Mouse (Mus musculus) left cerebral cortex, adult 2 months (tissue): Measurements from ENCODE around the gene Cd200r1. TPM values are rescaled to one million over a fixed set of nuclear protein-coding genes. Genes with fewer than 3 reads are reported as not detected.

Experiments
- DNase-seq, 2 experiments: peaks; one replicate each; pipeline ENCODE4 v3.0.0; 2021 to 2022; ENCODE audit warnings: low spot score in 2 of 2, mixed read lengths in 1 of 2; ENCODE audit errors: extremely low spot score in 1 of 2
- H3K27ac ChIP-seq: fragments of 200-600 bp; 2 replicates; pipeline ENCODE4 v1.8.1; 2022
- H3K4me3 ChIP-seq: fragments of 200-600 bp; 2 replicates; pipeline ENCODE4 v1.8.1; 2022
- CTCF ChIP-seq: fragments of 200-600 bp; IDR thresholded peaks from 2 replicates; pipeline ENCODE4 v1.8.1; 2022; ENCODE audit warnings: antibody characterized with exemption, mild to moderate bottlenecking, moderate library complexity
- intact Hi-C: fragments of 180-260 bp; cut with DNase I; formaldehyde crosslinking; loops from one replicate; pipeline ENCODE4 v1.15.1; 2025
- total RNA-seq, 2 experiments: library from RNA; stranded (reverse); gene quantifications; 2 replicates each; pipeline ENCODE4 v1.2.3; 2021

Cd200r1 gene
- total RNA-seq, 2 experiments from 2014 or later = 1.0 to 1.1 TPM

DNA sequence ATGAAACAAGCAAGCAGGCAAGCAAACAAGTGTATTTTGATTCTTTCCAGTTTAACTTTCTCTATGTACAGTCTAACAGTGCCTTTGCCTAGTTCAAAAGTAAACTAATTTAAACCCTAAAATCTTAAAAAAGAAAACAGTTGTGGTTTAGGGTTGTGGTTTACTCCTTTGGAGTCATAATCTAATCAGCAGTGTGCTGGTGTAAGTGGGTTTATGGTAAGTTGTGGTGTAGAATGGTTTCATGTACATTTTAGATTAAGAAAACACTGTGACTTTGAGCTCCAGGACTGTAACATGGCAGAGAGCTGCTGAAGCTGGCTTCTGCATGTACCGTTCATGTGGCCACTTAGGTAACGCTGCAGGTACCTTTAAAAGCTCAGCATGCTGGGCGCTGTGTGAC is 38.0 kb upstream of the Cd200r1 start:
- intact Hi-C loops = no loop called here
- no peak overlapping the region for H3K27ac ChIP-seq
- TF ChIP-seq CTCF = no peak
- DNase-seq = no peak
- H3K4me3 ChIP-seq = no peak overlapping the region

DNA sequence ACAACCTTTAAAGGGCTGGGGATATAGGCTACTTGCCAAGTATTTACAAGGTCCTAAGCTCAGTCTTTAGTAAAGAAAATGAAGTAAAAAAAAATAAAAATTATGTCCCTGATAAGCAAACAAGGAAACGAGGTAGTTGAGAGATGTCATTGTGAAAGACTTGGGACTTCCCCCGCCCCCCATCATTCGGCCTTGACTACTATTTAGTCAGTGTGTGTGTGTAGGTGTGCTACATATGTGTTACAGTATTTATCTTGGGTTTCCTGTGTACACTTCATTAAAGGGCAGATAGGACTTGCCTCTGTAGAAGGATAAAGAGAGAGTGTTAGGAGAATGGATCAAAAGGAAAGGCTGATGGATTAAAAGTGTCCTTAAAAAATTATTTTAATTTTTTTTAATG is 31.5 kb upstream of the Cd200r1 start:
- no peak overlapping the region for H3K27ac ChIP-seq
- intact Hi-C loops = no loop called here

GRCm38 (mm10) chr16:44735676-44736075 is 29.9 kb upstream of the Cd200r1 start:
- TF ChIP-seq CTCF = no peak
- Histone ChIP-seq H3K27ac (no peak overlapping the region), H3K4me3 (no peak overlapping the region)
- intact Hi-C loops = no loop called here
- no peak for DNase-seq

More for the DNA sequence above, 31.5 kb upstream of the Cd200r1 start:
- TF ChIP-seq CTCF = no peak
- no peak for DNase-seq
- H3K4me3 ChIP-seq = no peak overlapping the region

- H3K4me3 ChIP-seq = no peak overlapping the region
- no peak for TF ChIP-seq CTCF
- intact Hi-C loops = no loop called here
- DNase-seq = no peak
- H3K27ac ChIP-seq = no peak overlapping the region
Observed at GRCm38 (mm10) chr16:44736118-44736517, 29.4 kb upstream of the Cd200r1 start.

DNA sequence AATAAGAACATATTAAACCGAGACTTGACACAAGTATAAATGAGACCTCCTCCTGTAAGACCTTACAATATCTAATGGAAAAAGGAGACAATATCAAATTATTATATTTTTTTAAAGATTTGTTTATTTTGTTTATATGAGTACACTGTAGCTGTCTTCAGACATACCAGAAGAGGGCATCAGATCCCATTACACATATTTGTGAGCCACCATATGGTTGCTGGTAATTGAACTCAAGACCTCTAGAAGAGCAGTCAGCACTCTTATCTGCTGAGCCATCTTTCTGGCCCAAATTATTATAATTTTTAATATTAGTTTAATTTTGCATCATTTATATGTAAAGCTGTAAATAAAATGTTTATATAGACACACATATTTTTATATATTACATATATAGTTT is 22.8 kb upstream of the Cd200r1 start:
- Histone ChIP-seq H3K27ac (no peak overlapping the region), H3K4me3 (no peak overlapping the region)
- no peak for DNase-seq
- intact Hi-C loops = loop anchor here (1.0 kb wide), 1 partner anchor 348 kb away; no protein-coding TSS in a partner anchor
- peak; percentile 40 for TF ChIP-seq CTCF

DNA sequence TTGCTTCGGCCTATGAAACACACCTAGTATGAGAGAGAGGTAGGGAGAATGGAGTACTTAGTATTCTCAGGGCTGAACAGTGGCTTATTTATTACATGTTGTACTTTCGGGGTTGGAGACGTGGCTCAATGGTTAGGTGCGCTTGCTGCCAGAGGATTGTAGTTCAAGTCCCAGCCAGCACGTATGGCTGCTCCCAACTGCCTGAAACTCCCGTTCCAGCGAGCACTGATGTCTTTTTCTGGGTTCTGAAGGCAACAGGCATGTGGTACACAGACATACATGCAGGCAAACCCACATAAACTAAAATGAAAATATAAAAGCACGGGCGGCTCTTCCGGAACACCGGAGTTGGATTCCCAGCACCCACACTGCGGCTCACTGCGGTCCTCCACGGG is 20.1 kb upstream of the Cd200r1 start:
- Histone ChIP-seq H3K27ac (peak overlapping the region; percentile 99), H3K4me3 (peak overlapping the region; percentile 81)
- intact Hi-C loops = no loop called here
- TF ChIP-seq CTCF = no peak
- DNase-seq = peak in 1 of 2 experiments; percentile 23

GRCm38 (mm10) chr16:44745866-44746562 is 19.5 kb upstream of the Cd200r1 start, which contains the start of gene Gtpbp8:
Gtpbp8 (minus strand) TSS chr16:44746363.
- TF ChIP-seq CTCF = no peak
- peak; percentile 85 to 88 for DNase-seq
- Histone ChIP-seq H3K27ac (peak within 1 kb of the TSS; percentile 99), H3K4me3 (peak within 1 kb of the TSS; percentile 81)
- intact Hi-C loops = loop anchor here (1.0 kb wide), 1 partner anchor 22 kb away; the partner anchor contains the start of gene Nepro

DNA sequence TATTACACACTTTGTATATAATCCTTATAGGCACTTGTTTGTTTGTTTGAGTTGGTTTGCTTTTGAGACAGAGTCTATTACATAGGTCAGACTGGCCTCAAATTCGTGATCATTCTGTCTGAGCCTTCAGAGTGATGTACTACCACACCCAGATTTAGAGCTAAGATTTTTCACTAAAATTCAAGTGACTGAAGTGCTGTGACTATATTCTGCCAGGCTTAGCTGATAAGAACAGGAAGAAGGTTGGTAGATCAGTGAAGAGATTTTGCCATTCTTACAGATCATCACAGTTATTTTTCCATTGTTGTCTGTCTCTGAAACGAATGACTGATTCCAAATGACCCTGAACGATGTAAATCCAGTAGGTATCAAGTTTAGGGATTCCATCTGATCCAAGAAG is 17.5 kb upstream of the Cd200r1 start:
- no peak overlapping the region for H3K27ac ChIP-seq
- TF ChIP-seq CTCF = no peak
- intact Hi-C loops = no loop called here
- DNase-seq = no peak
- no peak overlapping the region for H3K4me3 ChIP-seq

DNA sequence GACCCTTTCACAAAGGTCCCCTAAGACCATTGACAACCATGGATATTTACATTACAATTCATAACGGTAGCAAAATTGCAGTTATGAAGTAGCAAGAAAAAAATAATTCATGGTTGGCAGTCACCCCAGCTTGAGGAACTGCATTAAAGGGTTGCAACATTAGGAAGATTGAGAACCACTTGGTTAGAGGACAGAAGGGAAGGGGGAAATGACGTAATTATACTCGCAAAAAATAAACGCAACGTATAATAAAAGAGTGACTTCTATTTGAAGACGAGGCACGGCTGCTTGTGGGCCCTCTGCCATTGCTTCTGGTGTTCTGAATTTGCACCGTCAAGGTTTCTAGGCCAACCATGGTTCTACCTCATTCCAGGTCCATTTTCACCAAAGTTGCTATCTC is 7.8 kb upstream of the Cd200r1 start:
- TF ChIP-seq CTCF = no peak
- intact Hi-C loops = no loop called here
- H3K27ac ChIP-seq = no peak overlapping the region
- H3K4me3 ChIP-seq = no peak overlapping the region
- no peak for DNase-seq

DNA sequence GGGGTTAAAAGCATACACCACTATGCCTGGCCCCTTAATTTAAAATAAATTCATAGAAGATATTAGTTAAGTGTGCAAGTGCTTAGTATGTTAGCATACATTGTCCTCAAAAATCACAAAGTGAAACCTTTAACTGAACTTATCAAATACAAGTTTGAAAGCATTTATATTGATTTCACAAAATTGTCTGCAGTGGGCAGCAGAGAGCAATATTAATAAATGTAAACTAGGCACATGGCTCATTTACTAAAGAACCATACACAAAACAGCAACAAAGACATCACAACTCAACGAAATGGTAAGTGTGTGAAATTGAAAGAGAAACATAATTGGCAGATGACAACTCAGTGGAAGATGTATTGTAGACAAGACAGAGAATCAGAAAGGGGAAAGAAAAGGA is 3.7 kb upstream of the Cd200r1 start:
- no peak overlapping the region for H3K4me3 ChIP-seq
- no peak for DNase-seq
- H3K27ac ChIP-seq = no peak overlapping the region
- peak; percentile 25 for TF ChIP-seq CTCF
- intact Hi-C loops = loop anchor here (2.0 to 10.0 kb wide), 2 partner anchors 37 to 363 kb away; partner anchors contain the start of gene Nepro

- TF ChIP-seq CTCF = no peak
- intact Hi-C loops = loop anchor here (2.0 to 10.0 kb wide), 3 partner anchors 256 to 358 kb away; partner anchors contain the start of gene Ccdc80
- H3K4me3 ChIP-seq = peak overlapping the region; percentile 4
- no peak for DNase-seq
- peak overlapping the region; percentile 47 for H3K27ac ChIP-seq
Observed at GRCm38 (mm10) chr16:44766320-44766892, 870 bp downstream of the Cd200r1 start.

- Histone ChIP-seq H3K4me3 (no peak overlapping the region), H3K27ac (no peak overlapping the region)
- intact Hi-C loops = loop anchor here (2.0 to 10.0 kb wide), 3 partner anchors 255 to 357 kb away; partner anchors contain the start of gene Ccdc80
- no peak for TF ChIP-seq CTCF
- no peak for DNase-seq
Observed at GRCm38 (mm10) chr16:44767506-44767905, 2.0 kb downstream of the Cd200r1 start.

GRCm38 (mm10) chr16:44767967-44768366 is 2.4 kb downstream of the Cd200r1 start:
- no peak for DNase-seq
- H3K27ac ChIP-seq = no peak overlapping the region
- peak; percentile 78 for TF ChIP-seq CTCF
- no peak overlapping the region for H3K4me3 ChIP-seq
- intact Hi-C loops = loop anchor here (2.0 to 10.0 kb wide), 3 partner anchors 254 to 357 kb away; partner anchors contain the start of gene Ccdc80
